Mouse (Mus musculus) induced T-regulatory cell, adult 2 months (primary cell): ENCODE measurements around the gene Gm10591.
"Not testable (repeated sequence)": the region's sequence is repeated elsewhere in the genome, so short reads cannot be mapped to it uniquely, and the experiment has no call there.

Experiments
- DNase-seq: peaks from one replicate; pipeline ENCODE4 v3.0.0-alpha.2; 2012; ENCODE audit warnings: low read depth

The Gm10591 gene

GRCm38 (mm10) chr4:42611895-42612294 is at the start of gene Gm10591:
TSS of gene Gm10591 (plus strand) at chr4:42612195.
- not testable (repeated sequence) for DNase-seq

DNA sequence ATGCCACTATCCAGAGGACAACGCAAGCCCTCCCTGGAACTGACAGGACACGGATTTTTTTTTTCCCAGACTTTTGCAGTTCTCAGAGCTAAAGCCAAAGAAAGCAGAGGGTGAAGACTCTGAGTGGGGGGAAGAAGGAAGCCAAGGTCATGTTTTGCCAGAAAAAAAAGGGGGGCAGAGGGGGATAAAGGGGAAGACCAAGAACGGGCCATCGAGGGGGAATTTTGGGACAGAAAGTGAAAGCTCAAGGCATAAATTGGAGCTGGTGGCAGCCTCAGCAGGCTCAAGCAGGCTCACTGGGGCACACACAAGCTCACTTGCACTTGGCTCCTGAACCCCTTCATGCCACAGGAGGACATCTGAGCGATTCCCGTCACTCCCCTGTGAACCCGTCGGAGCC is 17.4 kb downstream of the Gm10591 start, which contains the start of gene Gm2564:
Gm2564 (plus strand) TSS at position 301 of the 400 bp plus-strand sequence.
- DNase-seq = not testable (repeated sequence)

- DNase-seq = not testable (repeated sequence)
Measured at GRCm38 (mm10) chr4:42654951-42655350, 43.0 kb downstream of the Gm10591 start, which contains the start of gene Ccl27b. TSS of gene Ccl27b (plus strand) at chr4:42655251.

DNA sequence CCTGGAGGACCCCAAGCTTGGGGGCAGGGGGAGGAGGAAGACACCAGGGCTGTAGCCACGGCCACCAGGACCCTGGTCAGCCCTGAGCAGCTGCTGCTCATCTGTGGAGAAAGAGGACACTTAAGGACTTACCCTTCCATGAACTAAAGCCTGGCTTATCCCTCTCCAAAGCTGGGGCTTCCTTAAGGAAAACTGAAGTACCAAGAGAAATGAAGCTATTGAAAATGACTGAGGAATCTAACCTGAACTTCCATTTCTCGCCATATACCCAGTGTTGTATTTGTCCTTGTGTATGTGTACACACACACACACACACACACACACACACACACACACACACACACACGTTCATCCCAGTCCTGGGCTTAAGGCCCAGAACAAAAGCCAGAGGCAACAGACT is 49.8 kb downstream of the Gm10591 start, which contains the start of gene Il11ra2:
Il11ra2 (minus strand) TSS at position 101 of the 400 bp plus-strand sequence.
- DNase-seq = not testable (repeated sequence)
